Mouse (Mus musculus): ENCODE results near the gene Gm11555.

GRCm38 (mm10) chr11:99633293-99633692 is 16.7 kb downstream of the Gm11555 start:
- no peak for TF ChIP-seq CTCF (IDR thresholded peaks at IDR 0.05; ENCODE audit: low read depth)
- TF ChIP-seq EP300 (IDR thresholded peaks at IDR 0.05; ENCODE audit: low read depth) = no peak

Data from liver, embryonic 14.5 days (tissue).